13 mouse cellular contexts compared by ENCODE assay signal in genomic region chr12:5107795-5108194, GRCm38 (mm10).
"Had no signal": no experiment of that assay in that cellular context is flagged by ENCODE, and none has a peak within 500 bp of the region (broad histone marks: within the 10 kb centered on the region; RNA-seq: fewer than 3 reads in every experiment).

No protein-coding gene starts in this region.

- H3K4me1 ChIP-seq: liver, embryonic 13.5 days; lung, embryonic 15.5 days; megakaryocyte, embryonic 14.5 days had no signal

- ATAC-seq: inflammation-experienced regulatory T-cells, adult 6 months; liver, postnatal 0 days had no signal

- H3K4me3 ChIP-seq: layer of hippocampus, adult 2 months; liver, embryonic 13.5 days; lung, embryonic 15.5 days; megakaryocyte, embryonic 14.5 days had no signal

- H3K9ac ChIP-seq: liver, embryonic 13.5 days; liver, postnatal 0 days; lung, embryonic 15.5 days had no signal

- DNase-seq: left cerebral cortex, postnatal 4 days; liver; liver, embryonic 13.5 days; liver, postnatal 0 days; lung, postnatal 14 days; thymus, adult 2 months; thymus, postnatal 25 days had no signal

- H3K9me3 ChIP-seq: liver, embryonic 13.5 days; lung, embryonic 15.5 days; megakaryocyte, embryonic 14.5 days had no signal

- H3K4me2 ChIP-seq: liver, embryonic 13.5 days; lung, embryonic 15.5 days; midbrain, embryonic 11.5 days had no signal

- H3K36me3 ChIP-seq: liver, embryonic 13.5 days; lung, embryonic 15.5 days had no signal

- H3K27ac ChIP-seq: layer of hippocampus, adult 2 months; liver, embryonic 13.5 days; lung, embryonic 15.5 days; macrophage had no signal

- H3K27me3 ChIP-seq: liver, embryonic 13.5 days; lung, embryonic 15.5 days; megakaryocyte, embryonic 14.5 days had no signal
